Mouse (Mus musculus): ENCODE data around the gene Prss57.

GRCm38 (mm10) chr10:79738259-79738658 lies 52.5 kb downstream of the Prss57 start:
- TF ChIP-seq CTCF (IDR thresholded peaks at IDR 0.05; ENCODE audit: low read depth, low read length) (no peak), POLR2A (IDR thresholded peaks at IDR 0.05; ENCODE audit: borderline replicate concordance, low read depth, low read length) (no peak)

Data from bone marrow macrophage, adult 2 months (primary cell).